Mouse (Mus musculus) left cerebral cortex, postnatal 36 days (tissue): ENCODE results near the gene Cgnl1. TPM values are rescaled to one million over a fixed set of nuclear protein-coding genes. Genes with fewer than 3 reads are reported as not detected.
A peak's percentile ranks its signal among the peaks of the same experiment; 100 is the strongest.

Experiments used
- DNase-seq, 2 experiments: peaks; one replicate each; pipeline ENCODE4 v3.0.0; 2021 to 2022; ENCODE audit warnings: low spot score in 2 of 2, mixed read lengths in 1 of 2
- intact Hi-C: fragments of 180-260 bp; cut with DNase I; formaldehyde crosslinking; loops from one replicate; pipeline ENCODE4 v1.15.1; 2025
- total RNA-seq, 2 experiments: library from RNA; stranded (reverse); gene quantifications; 2 replicates each; pipeline ENCODE4 v1.2.3; 2021

Gene Cgnl1
- total RNA-seq, 2 experiments from 2014 or later: 11.3 to 11.4 TPM

- intact Hi-C loops: no loop called here
- DNase-seq: no peak
Observed at GRCm38 (mm10) chr9:71606296-71607057, 164.9 kb downstream of the Cgnl1 start.

- intact Hi-C loops: no loop called here
- DNase-seq: no peak
Observed at GRCm38 (mm10) chr9:71604914-71605635, 166.3 kb downstream of the Cgnl1 start.

GRCm38 (mm10) chr9:71599861-71600260 lies 171.5 kb downstream of the Cgnl1 start:
- intact Hi-C loops: no loop called here
- DNase-seq: no peak

GRCm38 (mm10) chr9:71596888-71597287 lies 174.5 kb downstream of the Cgnl1 start:
- intact Hi-C loops: no loop called here
- no peak for DNase-seq

- no peak for DNase-seq
- intact Hi-C loops: no loop called here
Observed at GRCm38 (mm10) chr9:71592577-71593285, 178.7 kb downstream of the Cgnl1 start.

- intact Hi-C loops: no loop called here
Observed at GRCm38 (mm10) chr9:71591938-71592548, 179.4 kb downstream of the Cgnl1 start, which contains the start of gene Myzap. Myzap (minus strand) TSS chr9:71592360.

GRCm38 (mm10) chr9:71591106-71591505 lies 180.3 kb downstream of the Cgnl1 start:
- no peak for DNase-seq
- intact Hi-C loops: no loop called here

More at GRCm38 (mm10) chr9:71591938-71592548, 179.4 kb downstream of the Cgnl1 start, which contains the start of gene Myzap:
- peak; percentile 53 to 68 for DNase-seq

GRCm38 (mm10) chr9:71589771-71590170 lies 181.6 kb downstream of the Cgnl1 start:
- intact Hi-C loops: no loop called here
- DNase-seq: no peak

- DNase-seq: no peak
- intact Hi-C loops: no loop called here
Observed at GRCm38 (mm10) chr9:71588930-71589592, 182.3 kb downstream of the Cgnl1 start.

GRCm38 (mm10) chr9:71586408-71586807 lies 185.0 kb downstream of the Cgnl1 start:
- DNase-seq: no peak
- intact Hi-C loops: no loop called here

- DNase-seq: no peak
- intact Hi-C loops: no loop called here
Observed at GRCm38 (mm10) chr9:71582771-71583170, 188.6 kb downstream of the Cgnl1 start.

- no peak for DNase-seq
- intact Hi-C loops: no loop called here
Observed at GRCm38 (mm10) chr9:71578896-71579564, 192.4 kb downstream of the Cgnl1 start.

Other genes starting within 250 kb of the Cgnl1 start
- gene Myzap, start 179.2 kb downstream of the Cgnl1 start, total RNA-seq: 1 to 10 TPM in 1 of 2 experiments, under 1 TPM in 1; 0.86 to 3.1 TPM